Mouse (Mus musculus) erythroblast, embryonic 14.5 days (primary cell): ENCODE measurements around the gene Klf1. TPM values are rescaled to one million over a fixed set of nuclear protein-coding genes. Genes with fewer than 3 reads are reported as not detected.

Experiments used
- H3K27me3 ChIP-seq: 2 replicates; pipeline ENCODE4 v1.6.1; 2012; ENCODE audit warnings: inconsistent platforms; ENCODE audit not compliant: control insufficient read depth
- H3K36me3 ChIP-seq: 2 replicates; pipeline ENCODE4 v1.6.1; 2012; ENCODE audit warnings: mild to moderate bottlenecking, inconsistent platforms; ENCODE audit not compliant: control insufficient read depth
- H3K4me1 ChIP-seq: 2 replicates; pipeline ENCODE4 v1.6.1; 2012; ENCODE audit warnings: inconsistent platforms; ENCODE audit not compliant: control insufficient read depth
- H3K4me3 ChIP-seq: replicated peaks from 2 replicates; pipeline ENCODE3; 2012; ENCODE audit warnings: moderate library complexity, mild to moderate bottlenecking, inconsistent platforms
- H3K9me3 ChIP-seq: 2 replicates; pipeline ENCODE4 v1.6.1; 2012; ENCODE audit warnings: low read length, inconsistent platforms, mixed read lengths; ENCODE audit not compliant: control insufficient read depth
- GATA1 ChIP-seq: IDR thresholded peaks from 2 replicates; pipeline ENCODE4 v1.6.1; 2012; ENCODE audit warnings: low read length, inconsistent platforms, mixed read lengths
- TAL1 ChIP-seq: IDR thresholded peaks from 3 replicates; pipeline ENCODE4 v1.6.1; 2012; ENCODE audit warnings: low read length, inconsistent platforms, mixed read lengths
- polyA plus RNA-seq: library from polyadenylated mRNA; stranded (reverse); fragments of >175 nt; gene quantifications from 2 replicates; pipeline ENCODE4 v1.2.3, GENCODE M21; 2012

Klf1 gene
- polyA plus RNA-seq, 1 experiment = 362 TPM

DNA sequence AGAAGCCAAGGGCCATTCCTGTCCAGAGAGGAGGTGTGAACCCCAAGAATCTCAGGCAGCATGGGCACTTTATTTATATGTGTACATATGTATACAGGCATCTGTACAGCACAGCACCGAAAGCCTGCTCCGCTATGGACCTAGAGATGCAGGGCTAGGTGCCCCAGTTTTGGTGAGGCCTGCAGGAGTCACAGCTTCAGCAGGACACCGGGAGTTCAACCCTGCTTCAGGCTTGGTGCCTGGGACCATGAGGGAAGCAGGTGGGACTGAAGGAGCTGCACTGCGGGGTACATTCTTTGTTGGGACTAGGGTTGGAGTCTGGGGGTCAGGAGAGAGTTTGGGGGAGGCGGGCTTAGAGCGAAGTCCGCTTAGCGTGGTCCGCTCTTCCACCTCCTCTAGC, 10.1 kb downstream of the Klf1 start:
- TF ChIP-seq TAL1 (no peak), GATA1 (no peak)
- Histone ChIP-seq H3K4me3 (peak overlapping the region; percentile 75), H3K9me3 (no peaks in the 10 kb centered on the region), H3K4me1 (peaks cover 85% of the 10 kb centered on the region), H3K36me3 (peaks cover 51% of the 10 kb centered on the region), H3K27me3 (peaks cover 17% of the 10 kb centered on the region)

DNA sequence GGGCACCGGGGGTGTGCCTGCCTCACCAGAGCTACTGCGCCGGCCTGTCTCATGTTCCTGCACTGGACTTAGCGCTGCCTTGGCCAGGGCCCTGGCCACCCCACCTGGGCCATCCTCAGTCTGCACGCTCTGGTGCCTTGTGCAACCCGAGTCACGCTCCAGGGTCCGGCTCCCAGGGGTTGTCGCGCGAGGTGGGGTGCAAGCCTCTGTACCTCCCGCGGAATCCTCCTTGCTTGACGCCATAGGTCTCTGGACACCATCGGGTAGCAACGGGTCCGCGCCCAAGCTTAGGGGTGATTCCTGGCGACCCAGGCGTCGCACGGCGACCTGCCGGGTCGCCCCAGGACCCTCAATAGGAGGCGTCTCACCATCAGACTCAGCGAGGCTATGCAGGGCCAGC, 10.7 kb downstream of the Klf1 start:
- Histone ChIP-seq H3K36me3 (peaks cover 45% of the 10 kb centered on the region), H3K4me1 (peaks cover 80% of the 10 kb centered on the region), H3K4me3 (peak overlapping the region; percentile 75), H3K9me3 (no peaks in the 10 kb centered on the region), H3K27me3 (peaks cover 19% of the 10 kb centered on the region)
- no peak for TF ChIP-seq GATA1
- TF ChIP-seq TAL1 = no peak

DNA sequence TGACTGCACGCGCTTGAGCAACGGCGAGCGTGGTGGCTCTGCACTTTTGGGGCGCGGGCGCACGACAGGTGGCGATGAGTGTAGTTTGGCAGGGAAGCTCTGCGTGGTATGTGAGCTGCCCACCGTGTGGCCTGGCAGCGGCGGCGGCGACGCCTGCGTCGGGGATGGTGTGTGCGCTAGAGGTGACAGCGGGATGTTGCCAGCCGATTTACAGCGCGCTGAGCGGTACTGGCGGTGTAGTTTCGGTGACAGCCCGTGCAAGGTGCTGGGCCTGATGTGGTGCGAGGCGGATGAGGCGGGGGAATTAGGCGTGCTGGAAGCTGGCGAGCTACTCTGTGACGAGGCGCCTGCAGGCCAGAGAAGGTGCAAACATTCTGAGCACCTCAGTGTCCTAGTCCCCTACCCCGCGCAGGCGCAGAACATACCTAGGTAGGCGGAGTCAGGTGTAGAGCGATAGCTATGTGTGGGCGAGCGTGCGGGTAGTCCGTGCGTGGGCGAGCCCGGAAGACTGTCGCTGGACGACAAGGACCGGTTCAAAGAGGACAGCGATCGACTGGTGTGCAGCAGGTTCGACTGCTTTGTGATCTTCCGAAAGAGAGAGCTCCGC, 11.3 kb downstream of the Klf1 start:
- TF ChIP-seq TAL1 (no peak), GATA1 (no peak)
- Histone ChIP-seq H3K9me3 (no peaks in the 10 kb centered on the region), H3K4me3 (peak overlapping the region; percentile 75), H3K4me1 (peaks cover 77% of the 10 kb centered on the region), H3K27me3 (peaks cover 26% of the 10 kb centered on the region), H3K36me3 (peaks cover 42% of the 10 kb centered on the region)

DNA sequence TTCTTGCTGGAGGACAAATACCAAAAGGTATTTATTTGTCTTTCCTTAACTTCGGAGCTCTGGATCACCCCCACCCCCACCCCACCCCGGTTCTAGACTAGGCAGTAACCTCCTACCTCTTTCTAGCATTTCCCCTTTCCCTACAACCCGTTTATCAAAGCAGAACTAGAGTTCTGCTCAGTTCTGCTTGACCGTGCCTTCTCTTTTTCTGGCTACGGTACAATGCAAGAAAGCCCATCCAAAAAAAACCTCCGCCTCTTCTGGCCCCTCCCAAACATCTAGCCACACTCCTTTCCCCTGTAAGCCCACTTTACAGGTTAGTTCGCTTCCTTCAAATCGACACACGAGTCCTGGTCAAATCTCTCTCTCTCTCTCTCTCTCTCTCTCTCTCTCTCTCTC, 11.8 kb downstream of the Klf1 start:
- H3K9me3 ChIP-seq = no peaks in the 10 kb centered on the region
- H3K36me3 ChIP-seq = peaks cover 42% of the 10 kb centered on the region
- peaks cover 76% of the 10 kb centered on the region for H3K4me1 ChIP-seq
- H3K4me3 ChIP-seq = peak overlapping the region; percentile 75
- peaks cover 31% of the 10 kb centered on the region for H3K27me3 ChIP-seq
- TF ChIP-seq GATA1 (no peak), TAL1 (no peak)

DNA sequence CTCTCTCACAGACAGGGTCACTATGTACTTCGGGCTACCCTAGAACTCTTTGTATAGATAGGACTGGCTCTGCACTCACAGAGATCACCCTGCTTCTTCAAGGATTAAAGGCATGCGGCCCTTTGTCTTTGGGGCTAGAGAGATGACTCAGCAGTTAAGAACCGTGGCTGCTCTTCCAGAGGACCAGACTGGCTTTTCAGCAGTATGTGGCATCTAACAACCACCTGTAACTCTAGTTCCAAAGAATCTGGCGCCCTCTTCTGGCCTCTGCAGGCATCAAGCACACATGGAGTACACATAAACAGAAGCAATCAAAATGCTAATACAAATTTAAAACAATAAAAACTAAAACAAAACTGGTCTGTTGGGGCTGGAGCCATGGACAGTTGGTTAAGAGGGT, 12.2 kb downstream of the Klf1 start:
- Histone ChIP-seq H3K4me3 (peak overlapping the region; percentile 75), H3K9me3 (no peaks in the 10 kb centered on the region), H3K36me3 (peaks cover 42% of the 10 kb centered on the region), H3K27me3 (peaks cover 33% of the 10 kb centered on the region), H3K4me1 (peaks cover 72% of the 10 kb centered on the region)
- TF ChIP-seq TAL1 (no peak), GATA1 (no peak)

DNA sequence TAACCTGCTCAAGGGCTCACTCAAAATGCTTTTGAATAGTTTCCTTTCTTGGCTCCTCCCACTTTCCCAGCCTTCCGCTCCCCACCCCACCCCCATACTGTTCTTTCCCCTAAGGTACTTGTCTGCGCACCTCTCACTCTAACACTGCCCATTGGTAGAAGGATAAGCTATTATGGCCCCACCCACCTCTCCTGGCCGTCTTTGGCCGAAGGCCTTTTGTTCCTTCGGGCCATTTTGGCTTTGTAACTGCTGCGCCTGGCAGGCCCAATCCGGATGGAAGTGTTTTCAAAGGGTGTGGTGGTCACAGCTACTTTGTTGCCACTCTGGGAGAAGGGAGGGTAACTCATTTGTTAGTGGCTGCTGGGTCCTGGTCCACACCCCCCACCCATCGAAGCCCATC, 13.5 kb downstream of the Klf1 start:
- Histone ChIP-seq H3K27me3 (peaks cover 33% of the 10 kb centered on the region), H3K4me3 (no peak overlapping the region), H3K4me1 (peaks cover 59% of the 10 kb centered on the region), H3K9me3 (no peaks in the 10 kb centered on the region), H3K36me3 (peaks cover 33% of the 10 kb centered on the region)
- no peak for TF ChIP-seq GATA1
- TF ChIP-seq TAL1 = no peak

DNA sequence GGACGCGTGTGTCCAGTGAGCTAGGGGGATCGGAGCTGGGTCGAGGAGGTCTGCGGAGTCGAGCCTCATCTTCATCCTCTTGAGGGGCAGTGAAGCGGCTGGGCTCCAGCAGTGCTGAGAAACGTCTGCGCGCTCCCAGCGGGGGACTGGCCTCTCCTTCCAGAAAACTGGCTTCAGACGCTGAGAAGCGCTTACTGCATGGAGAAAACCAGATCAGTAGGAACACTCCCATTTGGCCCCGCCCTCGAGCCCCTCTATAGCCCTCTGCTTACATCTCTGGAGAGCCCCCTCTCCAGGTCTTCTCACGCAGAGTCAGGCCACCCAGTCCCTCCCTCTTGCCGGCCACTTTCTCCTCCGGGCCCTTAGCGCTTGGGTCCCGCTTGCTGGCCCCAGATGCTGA, 16.1 kb downstream of the Klf1 start:
- H3K4me3 ChIP-seq = no peak overlapping the region
- H3K36me3 ChIP-seq = peaks cover 16% of the 10 kb centered on the region
- no peaks in the 10 kb centered on the region for H3K9me3 ChIP-seq
- TF ChIP-seq GATA1 (no peak), TAL1 (no peak)
- peaks cover 40% of the 10 kb centered on the region for H3K4me1 ChIP-seq
- H3K27me3 ChIP-seq = peaks cover 21% of the 10 kb centered on the region

DNA sequence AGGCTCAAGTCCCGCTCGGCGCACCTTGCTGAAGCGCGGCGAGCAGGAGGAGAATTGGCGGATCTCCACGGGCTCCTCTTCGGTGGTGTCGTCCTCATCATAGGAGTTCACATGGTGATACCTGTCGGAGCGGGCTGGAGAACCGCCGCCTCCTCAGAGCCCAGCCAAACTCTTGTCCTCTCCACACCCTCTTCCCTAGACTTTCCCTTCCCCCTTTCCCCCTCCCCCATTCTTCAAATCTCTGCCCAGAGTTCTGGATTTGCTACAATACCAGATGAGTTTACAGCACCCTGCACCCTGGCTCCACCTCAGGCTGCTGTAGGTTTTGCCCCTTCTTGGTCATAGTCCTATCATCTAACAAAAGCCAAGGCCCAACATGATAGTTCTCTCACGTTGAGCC, 16.9 kb downstream of the Klf1 start:
- Histone ChIP-seq H3K9me3 (no peaks in the 10 kb centered on the region), H3K27me3 (peaks cover 19% of the 10 kb centered on the region)

DNA sequence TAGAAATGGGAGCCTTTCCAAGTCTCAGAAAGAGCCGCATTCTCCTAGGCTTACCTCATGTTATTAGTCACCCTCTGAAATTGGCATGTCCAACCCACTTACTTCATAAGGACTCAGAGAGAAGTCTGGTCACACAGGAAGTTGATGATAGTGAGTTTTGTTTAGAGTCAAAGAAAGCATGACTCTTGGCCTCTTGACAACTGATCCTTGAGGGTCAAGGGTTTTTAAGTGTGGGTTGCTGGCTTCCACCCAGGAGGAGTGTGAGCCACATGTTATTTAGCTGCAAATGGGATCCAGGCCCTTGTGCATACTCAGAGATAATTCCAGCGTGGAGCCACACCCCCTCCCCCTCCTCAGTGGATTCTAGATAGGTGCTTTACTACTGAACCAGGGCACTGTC, 19.9 kb downstream of the Klf1 start:
- no peaks in the 10 kb centered on the region for H3K9me3 ChIP-seq
- TF ChIP-seq TAL1 (no peak), GATA1 (no peak)
- peaks cover 6% of the 10 kb centered on the region for H3K36me3 ChIP-seq
- peaks cover 32% of the 10 kb centered on the region for H3K27me3 ChIP-seq
- no peak overlapping the region for H3K4me3 ChIP-seq
- peaks cover 4% of the 10 kb centered on the region for H3K4me1 ChIP-seq

More for the DNA sequence above, 16.9 kb downstream of the Klf1 start:
- Histone ChIP-seq H3K36me3 (peaks cover 16% of the 10 kb centered on the region), H3K4me1 (peaks cover 31% of the 10 kb centered on the region), H3K4me3 (no peak overlapping the region)
- TF ChIP-seq TAL1 = no peak
- no peak for TF ChIP-seq GATA1

DNA sequence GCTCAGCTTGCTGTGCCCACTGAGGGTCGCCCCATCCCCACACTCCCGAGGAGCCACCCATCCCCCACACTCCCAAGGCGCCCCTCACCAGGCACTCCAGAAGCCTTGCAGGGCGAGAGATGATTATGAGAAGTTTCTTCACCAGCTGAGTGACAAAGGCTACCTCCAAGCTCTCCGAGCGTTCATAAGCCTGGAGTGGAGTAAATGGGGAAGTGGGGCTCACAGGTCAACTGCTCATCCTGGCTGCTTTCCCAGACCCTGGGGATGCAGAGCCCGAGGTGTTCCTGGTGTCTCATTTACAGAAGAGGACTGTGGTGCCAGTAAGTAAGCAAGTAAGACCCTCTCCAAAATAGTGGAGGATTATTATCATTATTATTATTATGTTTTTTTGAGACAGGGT, 23.8 kb downstream of the Klf1 start:
- Histone ChIP-seq H3K4me1 (peaks cover 10% of the 10 kb centered on the region), H3K4me3 (no peak overlapping the region), H3K36me3 (peaks cover 1% of the 10 kb centered on the region), H3K27me3 (peaks cover 50% of the 10 kb centered on the region), H3K9me3 (no peaks in the 10 kb centered on the region; the same call in 1 of the 2 replicates)
- TF ChIP-seq TAL1 = no peak
- TF ChIP-seq GATA1 = no peak
